Mouse (Mus musculus) intestine, postnatal 0 days (tissue): ENCODE measurements around the gene Rptor. TPM values are rescaled to one million over a fixed set of nuclear protein-coding genes. Genes with fewer than 3 reads are reported as not detected.

Experiments
- ATAC-seq: fragments of 200-750 bp; cut with Nextera tagmentation; 2 replicates; pipeline ENCODE4 v1.8.0; 2017; ENCODE audit warnings: mild to moderate bottlenecking, moderate TSS enrichment, moderate library complexity
- H3K27ac ChIP-seq: fragments of 300-500 bp; sonication (generic); 2 replicates; pipeline ENCODE4 v1.5.1; 2014; ENCODE audit warnings: mild to moderate bottlenecking, low read depth, low read length, moderate library complexity
- H3K27me3 ChIP-seq: fragments of 300-500 bp; sonication (generic); replicated peaks from 2 replicates; pipeline ENCODE4 v1.6.1; 2014; ENCODE audit warnings: low read length, mixed read lengths; ENCODE audit not compliant: control insufficient read depth, insufficient read depth
- H3K36me3 ChIP-seq: fragments of 300-500 bp; sonication (generic); 2 replicates; pipeline ENCODE4 v1.6.1; 2014; ENCODE audit warnings: mild to moderate bottlenecking, moderate library complexity; ENCODE audit not compliant: control insufficient read depth, insufficient read depth
- H3K4me1 ChIP-seq: fragments of 300-500 bp; sonication (generic); replicated peaks from 2 replicates; pipeline ENCODE4 v1.6.1; 2014; ENCODE audit warnings: antibody characterized with exemption, low read length, mixed read lengths; ENCODE audit not compliant: control insufficient read depth, insufficient read depth
- H3K4me2 ChIP-seq: fragments of 300-500 bp; sonication (generic); replicated peaks from 2 replicates; pipeline ENCODE4 v1.6.1; 2014; ENCODE audit warnings: low read depth, mild to moderate bottlenecking, moderate library complexity
- H3K4me3 ChIP-seq: fragments of 300-500 bp; sonication (generic); 2 replicates; pipeline ENCODE4 v1.5.1; 2014; ENCODE audit warnings: low read depth, low read length
- H3K9ac ChIP-seq: fragments of 300-500 bp; sonication (generic); 2 replicates; pipeline ENCODE4 v1.6.1; 2014; ENCODE audit warnings: mild to moderate bottlenecking, low read depth, low read length
- H3K9me3 ChIP-seq: fragments of 300-500 bp; sonication (generic); 2 replicates; pipeline ENCODE4 v1.6.1; 2016; ENCODE audit warnings: mixed run types; ENCODE audit not compliant: control insufficient read depth
- CTCF ChIP-seq: sonication (generic); IDR thresholded peaks from 2 replicates; pipeline ENCODE4 v1.5.1; 2016; ENCODE audit warnings: low read depth, mild to moderate bottlenecking, control low read depth, antibody characterized with exemption, moderate library complexity
- WGBS: fragments of 180-500 bp; shearing (Covaris S2); extraction: QIAGEN DNeasy Blood & Tissue Kit; methylation state at CpG from one replicate; pipeline ENCODE4 v1.1.7; 2014; 5-methylcytosine and 5-hydroxymethylcytosine counted together
- polyA plus RNA-seq: library from polyadenylated mRNA; unstranded; fragments of >200 nt; fragmentation: Nextera tagmentation; extraction: Ambion mirVana; gene quantifications from 2 replicates; pipeline ENCODE4 v1.2.1, GENCODE M21; 2015

Rptor gene
- polyA plus RNA-seq, 1 experiment from 2014 or later, result 5.1 TPM

GRCm38 (mm10) chr11:119833877-119834804 lies 231.4 kb downstream of the Rptor start:
- H3K9me3 ChIP-seq, result no peaks in the 10 kb centered on the region
- WGBS, result 66% methylated on average over 16 of the region's 16 CpGs
- no peak overlapping the region for H3K4me3 ChIP-seq
- H3K4me2 ChIP-seq, result no peak overlapping the region
- no peak overlapping the region for H3K9ac ChIP-seq
- no peak overlapping the region for H3K27ac ChIP-seq
- no peak for TF ChIP-seq CTCF
- no peaks in the 10 kb centered on the region for H3K36me3 ChIP-seq
- H3K27me3 ChIP-seq, result no peaks in the 10 kb centered on the region
- H3K4me1 ChIP-seq, result no peaks in the 10 kb centered on the region; the same call in 1 of the 2 replicates
- no peak for ATAC-seq

GRCm38 (mm10) chr11:119836326-119836725 lies 233.6 kb downstream of the Rptor start:
- WGBS, result 35% methylated on average over 3 of the region's 3 CpGs
- no peak overlapping the region for H3K27ac ChIP-seq
- no peak overlapping the region for H3K4me2 ChIP-seq
- no peak overlapping the region for H3K4me3 ChIP-seq
- H3K4me1 ChIP-seq, result no peaks in the 10 kb centered on the region; the same call in 1 of the 2 replicates
- H3K27me3 ChIP-seq, result no peaks in the 10 kb centered on the region
- ATAC-seq, result peak; percentile 47; the same call in 1 of the 2 replicates
- H3K36me3 ChIP-seq, result peaks cover 10% of the 10 kb centered on the region
- H3K9ac ChIP-seq, result no peak overlapping the region
- TF ChIP-seq CTCF, result no peak
- no peaks in the 10 kb centered on the region for H3K9me3 ChIP-seq

- H3K27me3 ChIP-seq, result no peaks in the 10 kb centered on the region
- H3K36me3 ChIP-seq, result peaks cover 11% of the 10 kb centered on the region
- no peaks in the 10 kb centered on the region; the same call in 1 of the 2 replicates for H3K4me1 ChIP-seq
- no peak overlapping the region for H3K4me3 ChIP-seq
- WGBS, result 82% methylated on average over 1 of the region's 1 CpGs
- H3K4me2 ChIP-seq, result no peak overlapping the region
- no peak for ATAC-seq
- TF ChIP-seq CTCF, result no peak
- H3K9me3 ChIP-seq, result no peaks in the 10 kb centered on the region
- no peak overlapping the region for H3K27ac ChIP-seq
- no peak overlapping the region for H3K9ac ChIP-seq
Measured at GRCm38 (mm10) chr11:119837786-119838185, 235.1 kb downstream of the Rptor start.

- Histone ChIP-seq H3K4me3 (no peak overlapping the region), H3K27me3 (no peaks in the 10 kb centered on the region), H3K9me3 (no peaks in the 10 kb centered on the region), H3K4me1 (no peaks in the 10 kb centered on the region; the same call in 1 of the 2 replicates), H3K27ac (no peak overlapping the region), H3K36me3 (peaks cover 17% of the 10 kb centered on the region), H3K9ac (no peak overlapping the region), H3K4me2 (no peak overlapping the region)
- peak; percentile 34; the same call in 1 of the 2 replicates for TF ChIP-seq CTCF
- WGBS, result 91% methylated on average over 10 of the region's 10 CpGs
- no peak for ATAC-seq
Measured at GRCm38 (mm10) chr11:119839411-119840342, 237.0 kb downstream of the Rptor start.

GRCm38 (mm10) chr11:119846608-119847007 lies 243.9 kb downstream of the Rptor start:
- ATAC-seq, result no peak
- no peak overlapping the region for H3K4me3 ChIP-seq
- no peaks in the 10 kb centered on the region for H3K4me1 ChIP-seq
- no peaks in the 10 kb centered on the region for H3K27me3 ChIP-seq
- no peak for TF ChIP-seq CTCF
- no peak overlapping the region for H3K27ac ChIP-seq
- 92% methylated on average over 6 of the region's 6 CpGs for WGBS
- H3K36me3 ChIP-seq, result peaks cover 46% of the 10 kb centered on the region
- H3K9ac ChIP-seq, result no peak overlapping the region
- H3K4me2 ChIP-seq, result no peak overlapping the region
- H3K9me3 ChIP-seq, result no peaks in the 10 kb centered on the region

- peaks cover 48% of the 10 kb centered on the region for H3K36me3 ChIP-seq
- no peaks in the 10 kb centered on the region for H3K27me3 ChIP-seq
- no peak overlapping the region for H3K9ac ChIP-seq
- no peak for ATAC-seq
- 89% methylated on average over 3 of the region's 3 CpGs for WGBS
- H3K27ac ChIP-seq, result no peak overlapping the region
- no peaks in the 10 kb centered on the region for H3K9me3 ChIP-seq
- H3K4me3 ChIP-seq, result no peak overlapping the region
- H3K4me2 ChIP-seq, result no peak overlapping the region
- H3K4me1 ChIP-seq, result no peaks in the 10 kb centered on the region
- no peak for TF ChIP-seq CTCF
Measured at GRCm38 (mm10) chr11:119847076-119847475, 244.4 kb downstream of the Rptor start.
